Mouse (Mus musculus) MEL (cell line): ENCODE measurements at regions not wholly inside any gene's neighbourhood (a gene's known extent, or its start where the extent isn't known, plus 50 kb on each side); places are given as distances from the start of the nearest gene placed in this dataset.

Source experiments
- DNase-seq: peaks from one replicate; pipeline ENCODE4 v3.0.0; 2011; ENCODE audit warnings: low read depth, low spot score
- H3K27ac ChIP-seq: 2 replicates; pipeline ENCODE4 v1.5.1; 2012; ENCODE audit warnings: low read depth, mild to moderate bottlenecking, control low read depth, low read length, moderate library complexity; ENCODE audit not compliant: control insufficient read depth
- H3K27me3 ChIP-seq, 2 experiments: fragments of 150-350 bp in 1 of 2; sonication (generic) in 1 of 2; 2 replicates each; pipeline ENCODE4 v1.6.1; 2012; ENCODE audit warnings: low read length in 2 of 2, mild to moderate bottlenecking in 2 of 2, improper control_type of control experiment in 1 of 2, moderate library complexity in 1 of 2; ENCODE audit not compliant: insufficient read depth in 2 of 2, control insufficient read depth in 1 of 2
- H3K36me3 ChIP-seq, 2 experiments: 2 replicates each; pipeline ENCODE4 v1.6.1; 2012 to 2014; ENCODE audit warnings: low read length in 2 of 2, improper control_type of control experiment in 1 of 2, inconsistent platforms in 1 of 2, mild to moderate bottlenecking in 1 of 2; ENCODE audit not compliant: insufficient read depth in 2 of 2, control insufficient read depth in 1 of 2
- H3K4me1 ChIP-seq, 2 experiments: fragments of 150-350 bp in 1 of 2; sonication (generic) in 1 of 2; 2 replicates each; pipeline ENCODE4 v1.6.1; 2012; ENCODE audit warnings: low read length in 2 of 2, improper control_type of control experiment in 1 of 2, mild to moderate bottlenecking in 1 of 2; ENCODE audit not compliant: insufficient read depth in 2 of 2, control insufficient read depth in 1 of 2
- H3K4me3 ChIP-seq, 2 experiments: fragments of 150-350 bp in 1 of 2; sonication (generic) in 1 of 2; 2 replicates each; pipeline ENCODE4 v1.5.1; 2012; ENCODE audit warnings: low read depth in 2 of 2, low read length in 2 of 2, mild to moderate bottlenecking in 2 of 2, moderate library complexity in 2 of 2, control low read depth in 1 of 2, improper control_type of control experiment in 1 of 2; ENCODE audit not compliant: control insufficient read depth in 1 of 2, insufficient read depth in 1 of 2
- H3K79me2 ChIP-seq: 2 replicates; pipeline ENCODE4 v1.6.1; 2012; ENCODE audit warnings: mild to moderate bottlenecking, low read length, moderate library complexity; ENCODE audit not compliant: control insufficient read depth, poor library complexity, insufficient read depth
- H3K9ac ChIP-seq: 2 replicates; pipeline ENCODE4 v1.6.1; 2012; ENCODE audit warnings: low read depth, mild to moderate bottlenecking, control low read depth, low read length, moderate library complexity; ENCODE audit not compliant: control insufficient read depth, poor library complexity, severe bottlenecking
- H3K9me3 ChIP-seq: fragments of 150-350 bp; sonication (generic); replicated peaks from 2 replicates; pipeline ENCODE4 v1.6.1; 2012; ENCODE audit warnings: mild to moderate bottlenecking, low read length, improper control_type of control experiment, moderate library complexity; ENCODE audit not compliant: insufficient read depth
- BHLHE40 ChIP-seq: IDR thresholded peaks from 2 replicates; pipeline ENCODE4 v1.6.1; 2012; ENCODE audit warnings: low read depth, mild to moderate bottlenecking, inconsistent platforms, low read length, improper control_type of control experiment, borderline replicate concordance
- CHD2 ChIP-seq: IDR thresholded peaks from 2 replicates; pipeline ENCODE4 v1.6.1; 2011; ENCODE audit warnings: low read length, improper control_type of control experiment
- CTCF ChIP-seq, 3 experiments: IDR thresholded peaks in 2 of 3; conservative IDR thresholded peaks in 1 of 3; 2 replicates each; pipeline ENCODE4 v1.5.1; 2011 to 2012; ENCODE audit warnings: low read length in 3 of 3, low read depth in 2 of 3, mild to moderate bottlenecking in 2 of 3, improper control_type of control experiment in 1 of 3, inconsistent platforms in 1 of 3, mixed read lengths in 1 of 3, moderate library complexity in 1 of 3; ENCODE audit not compliant: control insufficient read depth in 1 of 3, insufficient read depth in 1 of 3, poor library complexity in 1 of 3, severe bottlenecking in 1 of 3
- E2F4 ChIP-seq: IDR thresholded peaks from 2 replicates; pipeline ENCODE4 v1.6.1; 2011; ENCODE audit warnings: low read depth, low read length, improper control_type of control experiment, borderline replicate concordance
- ELF1 ChIP-seq: IDR thresholded peaks from 2 replicates; pipeline ENCODE4 v1.6.1; 2014; ENCODE audit warnings: low read depth, mild to moderate bottlenecking, inconsistent platforms, low read length, improper control_type of control experiment, moderate library complexity
- ETS1 ChIP-seq: IDR thresholded peaks from 2 replicates; pipeline ENCODE4 v1.6.1; 2012; ENCODE audit warnings: low read depth, mild to moderate bottlenecking, inconsistent platforms, low read length, improper control_type of control experiment, moderate library complexity
- GATA1 ChIP-seq: IDR thresholded peaks from 2 replicates; pipeline ENCODE4 v1.6.1; 2011; ENCODE audit warnings: low read depth, low read length, improper control_type of control experiment
- HCFC1 ChIP-seq: IDR thresholded peaks from 2 replicates; pipeline ENCODE4 v1.6.1; 2012; ENCODE audit warnings: low read depth, mild to moderate bottlenecking, inconsistent platforms, low read length, improper control_type of control experiment, moderate library complexity
- JUND ChIP-seq: IDR thresholded peaks from 2 replicates; pipeline ENCODE4 v1.6.1; 2011; ENCODE audit warnings: low read depth, mild to moderate bottlenecking, improper control_type of control experiment, low read length
- KAT2A ChIP-seq: conservative IDR thresholded peaks from 2 replicates; pipeline ENCODE4 v1.6.1; 2012; ENCODE audit warnings: low read depth, low read length, improper control_type of control experiment, inconsistent platforms
- MAX ChIP-seq: IDR thresholded peaks from 2 replicates; pipeline ENCODE4 v1.6.1; 2011; ENCODE audit warnings: low read length, improper control_type of control experiment
- MAZ ChIP-seq: IDR thresholded peaks from 2 replicates; pipeline ENCODE4 v1.6.1; 2012; ENCODE audit warnings: low read depth, mild to moderate bottlenecking, inconsistent platforms, low read length, improper control_type of control experiment
- MYB ChIP-seq: IDR thresholded peaks from 2 replicates; pipeline ENCODE4 v1.6.1; 2011; ENCODE audit warnings: mild to moderate bottlenecking, low read depth, low read length, improper control_type of control experiment
- MYC ChIP-seq: IDR thresholded peaks from 2 replicates; pipeline ENCODE4 v1.6.1; 2011; ENCODE audit warnings: low read depth, mild to moderate bottlenecking, low read length, improper control_type of control experiment, moderate library complexity
- NELFE ChIP-seq: IDR thresholded peaks from 2 replicates; pipeline ENCODE4 v1.6.1; 2011; ENCODE audit warnings: low read depth, low read length, improper control_type of control experiment
- NRF1 ChIP-seq: IDR thresholded peaks from 2 replicates; pipeline ENCODE4 v1.6.1; 2014; ENCODE audit warnings: low read depth, mild to moderate bottlenecking, inconsistent platforms, low read length, improper control_type of control experiment, moderate library complexity; ENCODE audit not compliant: poor library complexity, insufficient read depth, severe bottlenecking
- POLR2A ChIP-seq, 2 experiments: IDR thresholded peaks; 2 replicates each; pipeline ENCODE4 v1.6.1; 2011 to 2012; ENCODE audit warnings: low read length in 2 of 2, mild to moderate bottlenecking in 2 of 2, control low read depth in 1 of 2, improper control_type of control experiment in 1 of 2, low read depth in 1 of 2, moderate library complexity in 1 of 2; ENCODE audit not compliant: control insufficient read depth in 1 of 2, insufficient read depth in 1 of 2, poor library complexity in 1 of 2
- POLR2AphosphoS5 ChIP-seq: IDR thresholded peaks from 2 replicates; pipeline ENCODE4 v1.6.1; 2012; ENCODE audit warnings: low read depth, borderline replicate concordance, mild to moderate bottlenecking, inconsistent platforms, low read length, moderate library complexity, mixed read lengths
- RAD21 ChIP-seq: IDR thresholded peaks from 2 replicates; pipeline ENCODE4 v1.6.1; 2011; ENCODE audit warnings: mild to moderate bottlenecking, low read depth, low read length, improper control_type of control experiment
- RCOR1 ChIP-seq: IDR thresholded peaks from 2 replicates; pipeline ENCODE4 v1.6.1; 2012; ENCODE audit warnings: low read depth, mild to moderate bottlenecking, inconsistent platforms, low read length, improper control_type of control experiment
- SMC3 ChIP-seq: IDR thresholded peaks from 2 replicates; pipeline ENCODE4 v1.6.1; 2011; ENCODE audit warnings: low read depth, low read length, improper control_type of control experiment
- UBTF ChIP-seq: IDR thresholded peaks from 2 replicates; pipeline ENCODE4 v1.6.1; 2012; ENCODE audit warnings: low read depth, mild to moderate bottlenecking, inconsistent platforms, low read length, improper control_type of control experiment, moderate library complexity, borderline replicate concordance; ENCODE audit not compliant: insufficient read depth
- USF2 ChIP-seq, 2 experiments: IDR thresholded peaks; 2 replicates each; pipeline ENCODE4 v1.6.1; 2011 to 2012; ENCODE audit warnings: improper control_type of control experiment in 2 of 2, low read length in 2 of 2, borderline replicate concordance in 1 of 2, inconsistent platforms in 1 of 2, low read depth in 1 of 2, mild to moderate bottlenecking in 1 of 2; ENCODE audit not compliant: insufficient read depth in 1 of 2
- ZC3H11A ChIP-seq: IDR thresholded peaks from 2 replicates; pipeline ENCODE4 v1.6.1; 2012; ENCODE audit warnings: low read depth, mild to moderate bottlenecking, inconsistent platforms, low read length, improper control_type of control experiment
- ZMIZ1 ChIP-seq: IDR thresholded peaks from 2 replicates; pipeline ENCODE4 v1.6.1; 2012; ENCODE audit warnings: low read depth, mild to moderate bottlenecking, inconsistent platforms, low read length, improper control_type of control experiment, moderate library complexity
- ZNF384 ChIP-seq: IDR thresholded peaks from 2 replicates; pipeline ENCODE4 v1.6.1; 2012; ENCODE audit warnings: low read depth, mild to moderate bottlenecking, inconsistent platforms, low read length, improper control_type of control experiment

DNA sequence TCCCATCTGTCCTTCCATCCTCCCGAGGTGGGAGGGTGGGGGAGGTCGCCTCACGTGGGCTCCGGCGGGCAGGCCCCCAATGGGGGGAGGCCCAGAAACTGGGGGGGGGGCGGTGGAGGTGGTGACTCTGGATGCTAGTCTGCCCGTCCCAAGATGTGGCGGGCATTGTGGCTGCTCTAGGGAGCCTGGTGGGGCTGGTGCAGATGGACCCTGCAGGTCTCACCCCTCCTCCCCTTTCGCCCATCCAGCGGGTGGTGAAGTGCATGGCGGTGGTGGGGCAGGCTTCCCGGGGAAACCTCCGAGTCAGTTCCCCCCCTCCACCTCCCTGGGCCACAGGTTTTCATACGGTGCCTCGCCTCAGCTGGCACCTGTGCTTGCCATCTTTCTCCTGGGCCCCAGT lies 88.6 kb downstream of the Inhba start:
- Histone ChIP-seq H3K9ac (no peak overlapping the region), H3K27me3 (no peaks in the 10 kb centered on the region), H3K27ac (no peak overlapping the region), H3K9me3 (no peaks in the 10 kb centered on the region), H3K36me3 (no peaks in the 10 kb centered on the region), H3K79me2 (no peaks in the 10 kb centered on the region), H3K4me1 (no peaks in the 10 kb centered on the region), H3K4me3 (no peak overlapping the region)
- TF ChIP-seq MAZ = no peak
- no peak for TF ChIP-seq ZC3H11A
- no peak for TF ChIP-seq MYB
- DNase-seq = no peak

DNA sequence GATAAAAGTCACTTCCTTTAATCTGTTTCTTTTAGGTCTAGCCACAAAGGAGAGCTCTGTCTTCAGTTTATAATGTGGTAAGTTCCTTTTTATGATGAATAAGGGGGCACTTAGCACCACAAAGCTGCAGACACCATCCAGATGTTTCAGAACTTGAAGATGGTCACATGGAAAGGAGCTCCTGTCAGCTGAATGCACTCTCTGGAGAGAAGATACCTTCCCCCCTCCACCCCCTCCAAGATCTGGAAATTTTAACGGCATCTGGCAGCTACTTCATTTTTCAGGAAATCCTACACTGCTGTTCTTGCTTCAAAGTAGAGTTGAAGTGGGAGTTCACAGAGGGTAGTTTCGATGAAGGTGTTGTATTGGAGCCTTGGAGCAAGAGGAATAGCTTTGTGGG lies 103.2 kb downstream of the Inhba start:
- Histone ChIP-seq H3K27me3 (no peaks in the 10 kb centered on the region), H3K4me1 (no peaks in the 10 kb centered on the region), H3K79me2 (no peaks in the 10 kb centered on the region), H3K27ac (no peak overlapping the region), H3K4me3 (no peak overlapping the region), H3K36me3 (no peaks in the 10 kb centered on the region), H3K9me3 (no peaks in the 10 kb centered on the region), H3K9ac (no peak overlapping the region)
- no peak for TF ChIP-seq USF2 (IDR thresholded peaks at IDR 0.05; ENCODE audit: borderline replicate concordance in 1 of 2, insufficient read depth in 1 of 2, low read depth in 1 of 2, low read length in 2 of 2)
- TF ChIP-seq POLR2A (IDR thresholded peaks at IDR 0.05; ENCODE audit: control insufficient read depth in 1 of 2, insufficient read depth in 1 of 2, low read depth in 1 of 2, low read length in 2 of 2, poor library complexity in 1 of 2) = no peak
- no peak for TF ChIP-seq RCOR1
- TF ChIP-seq NRF1 = no peak
- no peak for TF ChIP-seq KAT2A
- no peak for TF ChIP-seq MAZ
- no peak for TF ChIP-seq GATA1
- TF ChIP-seq HCFC1 = no peak
- TF ChIP-seq NELFE = no peak
- TF ChIP-seq BHLHE40 = no peak
- no peak for TF ChIP-seq MAX
- TF ChIP-seq UBTF = no peak
- no peak for DNase-seq

DNA sequence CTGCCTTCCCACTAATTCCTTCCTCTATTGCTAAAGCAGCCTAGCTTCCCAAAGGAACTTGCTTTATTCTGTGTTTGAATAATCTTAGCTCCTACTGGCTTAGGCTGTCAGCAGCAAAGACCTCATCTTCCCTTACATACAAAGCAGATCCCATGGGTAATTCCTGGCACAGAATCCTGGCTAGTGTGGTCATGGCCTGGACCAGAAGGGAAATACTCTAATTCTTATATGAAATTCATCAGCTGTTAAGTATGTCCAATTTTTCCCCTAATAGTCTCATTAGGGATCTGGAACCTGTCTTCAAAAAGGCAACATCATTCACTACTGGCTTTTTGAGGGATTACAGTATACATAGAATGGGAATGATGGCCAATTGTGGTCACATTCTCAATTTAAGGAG lies 135.0 kb downstream of the Inhba start:
- H3K9ac ChIP-seq = no peak overlapping the region
- no peak overlapping the region for H3K4me3 ChIP-seq
- H3K79me2 ChIP-seq = no peaks in the 10 kb centered on the region
- TF ChIP-seq MYC = no peak
- TF ChIP-seq MYB = no peak
- TF ChIP-seq E2F4 = no peak
- TF ChIP-seq POLR2A (IDR thresholded peaks at IDR 0.05; ENCODE audit: control insufficient read depth in 1 of 2, insufficient read depth in 1 of 2, low read depth in 1 of 2, low read length in 2 of 2, poor library complexity in 1 of 2) = no peak
- TF ChIP-seq ZNF384 = no peak
- TF ChIP-seq HCFC1 = no peak
- TF ChIP-seq ZMIZ1 = no peak
- TF ChIP-seq SMC3 = no peak
- TF ChIP-seq JUND = no peak
- no peak for TF ChIP-seq KAT2A
- TF ChIP-seq ELF1 = no peak
- TF ChIP-seq POLR2AphosphoS5 = no peak
- TF ChIP-seq CTCF (IDR thresholded peaks at IDR 0.05 in 2 of 3, conservative IDR thresholded peaks at IDR 0.05 in 1 of 3; ENCODE audit: control insufficient read depth in 1 of 3, insufficient read depth in 1 of 3, low read depth in 2 of 3, low read length in 3 of 3, poor library complexity in 1 of 3, severe bottlenecking in 1 of 3) = no peak
- no peak for TF ChIP-seq NELFE
- TF ChIP-seq RAD21 = no peak
- no peak for TF ChIP-seq ETS1
- no peak for TF ChIP-seq RCOR1
- no peak for TF ChIP-seq NRF1
- no peak for TF ChIP-seq CHD2
- TF ChIP-seq ZC3H11A = no peak
- no peaks in the 10 kb centered on the region for H3K36me3 ChIP-seq
- no peak overlapping the region for H3K27ac ChIP-seq
- H3K4me1 ChIP-seq = no peaks in the 10 kb centered on the region
- H3K27me3 ChIP-seq = no peaks in the 10 kb centered on the region
- no peaks in the 10 kb centered on the region for H3K9me3 ChIP-seq
- no peak for DNase-seq
